Comparison of ENCODE assay signal across 8 mouse cellular contexts in genomic region chrX:42431851-42432635, GRCm38 (mm10). TPM values are rescaled to one million over a fixed set of nuclear protein-coding genes. Genes with fewer than 3 reads are reported as not detected.
DNase-seq lines count a peak whose midpoint lies in the region; ATAC-seq lines count a peak whose summit lies in the region.
"Had no signal": no experiment of that assay in that cellular context is flagged by ENCODE, and none has a peak within 500 bp of the region (broad histone marks: within the 10 kb centered on the region; RNA-seq: fewer than 3 reads in every experiment).

No protein-coding gene starts in this region.

- H3K9ac ChIP-seq in neural tube, embryonic 15.5 days (replicated peaks), result no peak overlapping the region

- no peaks in the 10 kb centered on the region for H3K4me1 ChIP-seq in neural tube, embryonic 15.5 days
- H3K4me1 ChIP-seq in forebrain, embryonic 10.5 days, result peaks cover 13% of the 10 kb centered on the region

- H3K27me3 ChIP-seq in neural tube, embryonic 15.5 days (replicated peaks), result no peaks in the 10 kb centered on the region
- no peaks in the 10 kb centered on the region for H3K27me3 ChIP-seq in forebrain, embryonic 10.5 days (ENCODE audit: poor library complexity, severe bottlenecking)

- H3K4me2 ChIP-seq in neural tube, embryonic 15.5 days, result no peak overlapping the region

- no peak overlapping the region for H3K27ac ChIP-seq in neural tube, embryonic 15.5 days (replicated peaks)
- peak overlapping the region; percentile 73 for H3K27ac ChIP-seq in forebrain, embryonic 10.5 days

- no peak for ATAC-seq in neural tube, embryonic 15.5 days (ENCODE audit: low FRiP score)
- ATAC-seq in frontal cortex, adult (ENCODE audit: low TSS enrichment), result no peak

- no peak overlapping the region for H3K4me3 ChIP-seq in neural tube, embryonic 15.5 days (replicated peaks)
- H3K4me3 ChIP-seq in forebrain, embryonic 10.5 days, result no peak overlapping the region

- no peaks in the 10 kb centered on the region for H3K36me3 ChIP-seq in neural tube, embryonic 15.5 days
- no peaks in the 10 kb centered on the region for H3K36me3 ChIP-seq in forebrain, embryonic 10.5 days (replicated peaks)

- H3K9me3 ChIP-seq in neural tube, embryonic 15.5 days (replicated peaks), result no peaks in the 10 kb centered on the region
- no peaks in the 10 kb centered on the region for H3K9me3 ChIP-seq in forebrain, embryonic 10.5 days

- peak; percentile 13 for DNase-seq in neural tube, embryonic 10.5 days (ENCODE audit: extremely low spot score, low spot score)
- peak; percentile 20 for DNase-seq in forebrain, embryonic 10.5 days (ENCODE audit: extremely low spot score, low spot score)
- peak; percentile 9 for DNase-seq in kidney, postnatal 10 days
- peak; percentile 60 for DNase-seq in retina, postnatal 1 day
- DNase-seq in layer of hippocampus, postnatal 14 days (ENCODE audit: low spot score in 2 of 2), result no peak

- 19% methylated on average over 7 of the region's 7 CpGs for WGBS in neural tube, embryonic 15.5 days
- WGBS in forebrain, embryonic 10.5 days, result 26% methylated on average over 7 of the region's 7 CpGs

RNA-seq across cellular contexts. Expression of gene Tex13c2, which starts 57.4 kb away (rescaled TPM):
- polyA plus RNA-seq in neural tube, embryonic 15.5 days (2015; fragmentation: Nextera tagmentation; extraction: Ambion mirVana), result not detected in 2 replicates
- polyA plus RNA-seq in forebrain, embryonic 10.5 days (2016; fragmentation: Nextera tagmentation; extraction: Ambion mirVana), result not detected in 2 replicates
- under 1 TPM; 0.74 to 0.76 TPM for total RNA-seq in layer of hippocampus, postnatal 14 days (2021)
- total RNA-seq: left cerebral cortex, adult 8-10 months had no signal

Comparison
In these comparisons a context has a peak if more than half of its experiments do, and no peak if none do; other contexts are left out.
1. DNase-seq: peak in neural tube, embryonic 10.5 days (single experiment), forebrain, embryonic 10.5 days (single experiment), kidney, postnatal 10 days (single experiment) and retina, postnatal 1 day (single experiment); none in layer of hippocampus, postnatal 14 days (0 of 2).